Mouse (Mus musculus): ENCODE data around the gene Ddx24. TPM values are rescaled to one million over a fixed set of nuclear protein-coding genes. Genes with fewer than 3 reads are reported as not detected.
"Not testable (repeated sequence)": the region's sequence is repeated elsewhere in the genome, so short reads cannot be mapped to it uniquely, and the experiment has no call there.

The Ddx24 gene
- polyA plus RNA-seq, 1 experiment = 85.0 TPM

DNA sequence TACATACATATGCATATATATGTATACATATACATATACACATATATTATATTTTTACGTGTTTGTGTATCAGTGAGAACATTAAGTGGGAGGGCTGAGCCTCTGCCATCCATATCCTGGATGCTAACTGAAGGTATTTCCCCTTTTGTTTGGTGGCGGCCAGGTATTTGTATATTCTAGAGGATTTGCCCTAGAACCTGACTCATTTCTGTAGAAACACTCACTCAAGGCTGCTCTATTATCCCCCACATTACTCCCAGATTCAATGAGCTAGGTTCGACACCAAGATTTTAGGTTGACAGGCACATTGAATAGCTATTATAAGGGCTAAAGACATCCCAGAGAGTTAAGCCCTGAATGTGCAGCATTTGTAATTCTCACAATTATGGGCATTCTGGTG, 19.4 kb upstream of the Ddx24 start:
- no peak for TF ChIP-seq TCF12 (IDR thresholded peaks at IDR 0.05; ENCODE audit: insufficient read depth, poor library complexity, severe bottlenecking)
- no peak for TF ChIP-seq MAX (IDR thresholded peaks at IDR 0.05; ENCODE audit: low read depth)
- no peak for TF ChIP-seq POLR2AphosphoS2 (IDR thresholded peaks at IDR 0.05; ENCODE audit: insufficient read length, low read depth)
- TF ChIP-seq MYOG (IDR thresholded peaks at IDR 0.05; ENCODE audit: control insufficient read depth in 1 of 3, insufficient read depth in 1 of 3, insufficient read length in 2 of 3, low read depth in 2 of 3) = no peak
- no peak for TF ChIP-seq USF1 (IDR thresholded peaks at IDR 0.05; ENCODE audit: low read depth)
- no peak for TF ChIP-seq MYOD1 (IDR thresholded peaks at IDR 0.05; ENCODE audit: control insufficient read depth in 1 of 3, insufficient read length in 2 of 3, low read depth in 2 of 3)
- H3K4me2 ChIP-seq (ENCODE audit: low read depth) = no peak overlapping the region

DNA sequence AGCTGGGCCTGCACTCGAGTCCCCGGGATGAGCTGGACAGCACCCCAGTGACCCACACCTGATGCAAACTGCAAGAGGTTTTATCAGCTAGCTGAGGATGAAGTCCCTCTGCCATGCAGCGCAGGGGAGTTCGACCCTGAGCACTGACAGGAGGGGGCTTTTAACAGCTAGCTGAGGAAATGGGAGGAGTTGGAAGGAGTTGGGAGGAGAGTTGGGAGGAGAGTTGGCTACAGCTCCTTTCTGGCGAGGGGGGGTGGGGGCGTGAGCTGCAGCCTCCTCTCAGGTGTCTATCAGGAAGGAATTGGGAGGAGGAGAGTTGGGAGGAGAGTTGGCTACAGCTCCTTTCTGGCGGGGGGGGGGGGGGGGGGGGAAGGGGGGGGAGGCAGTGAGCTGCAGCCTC, 18.6 kb upstream of the Ddx24 start:
- not testable (repeated sequence) for H3K79me2 ChIP-seq (ENCODE audit: control insufficient read depth, insufficient read depth); H3K4me3 ChIP-seq; H3K36me3 ChIP-seq (ENCODE audit: control insufficient read depth, insufficient read depth); H3K4me2 ChIP-seq (ENCODE audit: low read depth); H3ac ChIP-seq (ENCODE audit: control insufficient read depth, insufficient read length); H3K27me3 ChIP-seq (ENCODE audit: control insufficient read depth, insufficient read depth, insufficient read length)

More for the DNA sequence above, 19.4 kb upstream of the Ddx24 start:
- Histone ChIP-seq H3K36me3 (ENCODE audit: control insufficient read depth, insufficient read depth) (peaks cover 5% of the 10 kb centered on the region), H3K79me2 (ENCODE audit: control insufficient read depth, insufficient read depth) (no peaks in the 10 kb centered on the region), H3ac (ENCODE audit: control insufficient read depth, insufficient read length) (no peak overlapping the region), H3K27me3 (ENCODE audit: control insufficient read depth, insufficient read depth, insufficient read length) (no peaks in the 10 kb centered on the region), H3K4me3 (no peak overlapping the region)

GRCm38 (mm10) chr12:103443524-103443923, 17.9 kb upstream of the Ddx24 start, which contains the start of gene Ifi27l2a:
Ifi27l2a (minus strand) TSS chr12:103443680.
- Histone ChIP-seq H3K4me2 (ENCODE audit: low read depth) (no peak within 1 kb of the TSS), H3K27me3 (ENCODE audit: control insufficient read depth, insufficient read depth, insufficient read length) (no peaks in the 10 kb centered on the region), H3K79me2 (ENCODE audit: control insufficient read depth, insufficient read depth) (no peaks in the 10 kb centered on the region), H3ac (ENCODE audit: control insufficient read depth, insufficient read length) (no peak within 1 kb of the TSS), H3K4me3 (no peak within 1 kb of the TSS), H3K36me3 (ENCODE audit: control insufficient read depth, insufficient read depth) (peaks cover 5% of the 10 kb centered on the region)
- TF ChIP-seq TCF12 (IDR thresholded peaks at IDR 0.05; ENCODE audit: insufficient read depth, poor library complexity, severe bottlenecking) (no peak), MYOD1 (IDR thresholded peaks at IDR 0.05; ENCODE audit: control insufficient read depth in 1 of 3, insufficient read length in 2 of 3, low read depth in 2 of 3) (no peak), TCF3 (IDR thresholded peaks at IDR 0.05; ENCODE audit: insufficient read length, low read depth) (no peak), SRF (IDR thresholded peaks at IDR 0.05; ENCODE audit: control insufficient read depth, insufficient read length, low read depth) (no peak), MAX (IDR thresholded peaks at IDR 0.05; ENCODE audit: low read depth) (no peak), POLR2A (IDR thresholded peaks at IDR 0.05; ENCODE audit: insufficient read length, low read depth) (no peak), CEBPB (IDR thresholded peaks at IDR 0.05; ENCODE audit: insufficient read depth, poor library complexity, severe bottlenecking) (no peak), REST (IDR thresholded peaks at IDR 0.05; ENCODE audit: insufficient read depth, insufficient read length) (no peak), E2F4 (IDR thresholded peaks at IDR 0.05; ENCODE audit: insufficient read depth) (no peak), MYOG (IDR thresholded peaks at IDR 0.05; ENCODE audit: control insufficient read depth in 1 of 3, insufficient read depth in 1 of 3, insufficient read length in 2 of 3, low read depth in 2 of 3) (no peak), USF1 (IDR thresholded peaks at IDR 0.05; ENCODE audit: low read depth) (no peak), POLR2AphosphoS2 (IDR thresholded peaks at IDR 0.05; ENCODE audit: insufficient read length, low read depth) (no peak)

DNA sequence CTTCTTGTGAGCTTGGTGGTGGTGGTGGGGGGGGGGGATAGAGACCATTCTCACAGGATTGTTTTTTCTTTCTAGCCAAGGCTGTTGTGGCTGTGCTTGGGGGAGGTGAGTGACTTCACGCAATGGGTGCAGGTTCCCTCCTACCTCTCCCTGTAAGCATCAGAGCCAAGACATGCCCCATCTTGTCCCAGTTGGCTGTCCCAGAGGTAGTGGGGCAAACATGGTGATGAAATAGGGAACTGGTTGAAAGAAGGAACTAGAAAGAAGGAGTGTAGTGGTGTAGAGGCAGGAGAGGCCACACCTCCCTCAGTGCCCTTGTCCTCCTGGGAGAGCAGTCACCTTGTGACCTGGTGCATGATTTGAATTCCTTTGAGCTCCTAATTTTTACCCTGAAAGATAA, 12.0 kb upstream of the Ddx24 start:
- TF ChIP-seq MAX (IDR thresholded peaks at IDR 0.05; ENCODE audit: low read depth) (no peak), REST (IDR thresholded peaks at IDR 0.05; ENCODE audit: insufficient read depth, insufficient read length) (no peak), E2F4 (IDR thresholded peaks at IDR 0.05; ENCODE audit: insufficient read depth) (no peak), CEBPB (IDR thresholded peaks at IDR 0.05; ENCODE audit: insufficient read depth, poor library complexity, severe bottlenecking) (no peak), MYOG (IDR thresholded peaks at IDR 0.05; ENCODE audit: control insufficient read depth in 1 of 3, insufficient read depth in 1 of 3, insufficient read length in 2 of 3, low read depth in 2 of 3) (no peak), POLR2A (IDR thresholded peaks at IDR 0.05; ENCODE audit: insufficient read length, low read depth) (no peak), TCF12 (IDR thresholded peaks at IDR 0.05; ENCODE audit: insufficient read depth, poor library complexity, severe bottlenecking) (no peak), TCF3 (IDR thresholded peaks at IDR 0.05; ENCODE audit: insufficient read length, low read depth) (no peak), POLR2AphosphoS2 (IDR thresholded peaks at IDR 0.05; ENCODE audit: insufficient read length, low read depth) (no peak), MYOD1 (IDR thresholded peaks at IDR 0.05; ENCODE audit: control insufficient read depth in 1 of 3, insufficient read length in 2 of 3, low read depth in 2 of 3) (no peak)
- Histone ChIP-seq H3K4me2 (ENCODE audit: low read depth) (no peak overlapping the region), H3K36me3 (ENCODE audit: control insufficient read depth, insufficient read depth) (peaks cover 5% of the 10 kb centered on the region), H3K79me2 (ENCODE audit: control insufficient read depth, insufficient read depth) (peaks cover 4% of the 10 kb centered on the region), H3ac (ENCODE audit: control insufficient read depth, insufficient read length) (no peak overlapping the region), H3K4me3 (no peak overlapping the region), H3K27me3 (ENCODE audit: control insufficient read depth, insufficient read depth, insufficient read length) (no peaks in the 10 kb centered on the region)

GRCm38 (mm10) chr12:103434861-103435260, 9.2 kb upstream of the Ddx24 start:
- peak overlapping the region; percentile 81 for H3K4me2 ChIP-seq (ENCODE audit: low read depth)
- no peak overlapping the region for H3ac ChIP-seq (ENCODE audit: control insufficient read depth, insufficient read length)
- no peak for TF ChIP-seq MYOG (IDR thresholded peaks at IDR 0.05; ENCODE audit: control insufficient read depth in 1 of 3, insufficient read depth in 1 of 3, insufficient read length in 2 of 3, low read depth in 2 of 3)
- no peaks in the 10 kb centered on the region for H3K36me3 ChIP-seq (ENCODE audit: control insufficient read depth, insufficient read depth)
- peak overlapping the region; percentile 32 for H3K4me3 ChIP-seq
- H3K79me2 ChIP-seq (ENCODE audit: control insufficient read depth, insufficient read depth) = peaks cover 4% of the 10 kb centered on the region
- H3K27me3 ChIP-seq (ENCODE audit: control insufficient read depth, insufficient read depth, insufficient read length) = no peaks in the 10 kb centered on the region
